Mouse (Mus musculus) central nervous system, embryonic 18 days (tissue): ENCODE measurements around the gene Gsdmc3. TPM values are rescaled to one million over a fixed set of nuclear protein-coding genes. Genes with fewer than 3 reads are reported as not detected.

Experiments used
- polyA plus RNA-seq: library from polyadenylated mRNA; depleted of rRNA; stranded (reverse); fragments of >200 nt; gene quantifications from 2 replicates; pipeline ENCODE4 v1.2.3, GENCODE M21; 2012; rRNA removed

Gene Gsdmc3
- polyA plus RNA-seq, result not detected in 2 replicates

GRCm38 (mm10) chr15:63878458-63878857 lies at the start of gene Gsdmc3:
TSS of gene Gsdmc3 (minus strand) at chr15:63878558.

GRCm38 (mm10) chr15:63912197-63912596 lies 33.8 kb upstream of the Gsdmc3 start, which contains the start of gene Gsdmc4:
TSS of gene Gsdmc4 (minus strand) at chr15:63912297.

Other genes starting within 250 kb of the Gsdmc3 start
- gene Gsdmc2, start 33.4 kb downstream of the Gsdmc3 start, polyA plus RNA-seq, result not detected in 2 replicates
- 0.05 and 0.12 TPM in 2 replicates for gene Gsdmc4, start 33.7 kb upstream of the Gsdmc3 start, polyA plus RNA-seq
- 134 TPM in 2 replicates for gene Fam49b, start 181.9 kb upstream of the Gsdmc3 start, polyA plus RNA-seq